In the genomic region with DNA sequence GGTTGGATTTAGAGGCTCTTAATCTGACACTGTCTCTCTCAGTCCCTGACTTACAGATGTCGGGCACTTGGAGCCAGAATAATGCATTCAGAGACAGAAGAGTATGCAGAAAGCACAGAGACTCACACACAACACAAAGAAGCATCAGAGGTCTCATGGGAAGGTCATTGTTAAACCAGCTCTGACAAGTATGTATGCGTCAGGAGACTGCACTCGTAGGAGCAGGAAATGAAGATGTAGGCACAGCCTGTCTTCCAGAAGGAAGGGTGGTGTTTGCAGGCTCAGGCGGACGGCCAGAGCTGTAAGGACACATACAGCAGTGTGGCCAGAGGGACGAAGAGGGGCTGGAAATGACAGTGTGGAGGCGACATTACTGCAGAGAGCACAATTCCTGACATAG, we compare ENCODE assay signal across 22 mouse cellular contexts.
"Had no signal": no experiment of that assay in that cellular context is flagged by ENCODE, and none has a peak within 500 bp of the region (broad histone marks: within the 10 kb centered on the region; RNA-seq: fewer than 3 reads in every experiment).

No protein-coding gene starts in this region.

- H3K27me3 ChIP-seq: kidney, embryonic 15.5 days; limb, embryonic 13.5 days; liver, embryonic 12.5 days; liver, embryonic 15.5 days; midbrain, embryonic 12.5 days; midbrain, embryonic 15.5 days; neural tube, embryonic 12.5 days; neural tube, embryonic 15.5 days had no signal

- DNase-seq: kidney, adult 11 months; kidney, adult 8-10 months; kidney, postnatal 10 days; layer of hippocampus, postnatal 36 days; liver; lung, adult 18-20 months; right cerebral cortex, adult 18-20 months; right cerebral cortex, postnatal 14 days; right cerebral cortex, postnatal 4 days; thymus, adult 2 months; thymus, postnatal 14 days; thymus, postnatal 4 days had no signal

- H3K27ac ChIP-seq: kidney, embryonic 15.5 days; limb, embryonic 10.5 days; limb, embryonic 13.5 days; liver, embryonic 12.5 days; liver, embryonic 15.5 days; macrophage; midbrain, embryonic 12.5 days; midbrain, embryonic 15.5 days; neural tube, embryonic 12.5 days; neural tube, embryonic 15.5 days had no signal

- H3K36me3 ChIP-seq: kidney, embryonic 15.5 days; limb, embryonic 13.5 days; liver, embryonic 12.5 days; liver, embryonic 15.5 days; midbrain, embryonic 12.5 days; midbrain, embryonic 15.5 days; neural tube, embryonic 12.5 days; neural tube, embryonic 15.5 days had no signal

- H3K9me3 ChIP-seq: kidney, embryonic 15.5 days; limb, embryonic 10.5 days; limb, embryonic 13.5 days; liver, embryonic 12.5 days; liver, embryonic 15.5 days; midbrain, embryonic 12.5 days; midbrain, embryonic 15.5 days; neural tube, embryonic 12.5 days; neural tube, embryonic 15.5 days had no signal

- H3K4me1 ChIP-seq: limb, embryonic 10.5 days; liver, embryonic 15.5 days; midbrain, embryonic 12.5 days; neural tube, embryonic 12.5 days had no signal

- H3K4me3 ChIP-seq: kidney, embryonic 15.5 days; limb, embryonic 10.5 days; limb, embryonic 13.5 days; liver, embryonic 12.5 days; liver, embryonic 15.5 days; midbrain, embryonic 12.5 days; midbrain, embryonic 15.5 days; neural tube, embryonic 12.5 days; neural tube, embryonic 15.5 days had no signal
